Mouse (Mus musculus): ENCODE measurements at regions not wholly inside any gene's neighbourhood (a gene's known extent, or its start where the extent isn't known, plus 50 kb on each side); places are given as distances from the start of the nearest gene placed in this dataset.

DNA sequence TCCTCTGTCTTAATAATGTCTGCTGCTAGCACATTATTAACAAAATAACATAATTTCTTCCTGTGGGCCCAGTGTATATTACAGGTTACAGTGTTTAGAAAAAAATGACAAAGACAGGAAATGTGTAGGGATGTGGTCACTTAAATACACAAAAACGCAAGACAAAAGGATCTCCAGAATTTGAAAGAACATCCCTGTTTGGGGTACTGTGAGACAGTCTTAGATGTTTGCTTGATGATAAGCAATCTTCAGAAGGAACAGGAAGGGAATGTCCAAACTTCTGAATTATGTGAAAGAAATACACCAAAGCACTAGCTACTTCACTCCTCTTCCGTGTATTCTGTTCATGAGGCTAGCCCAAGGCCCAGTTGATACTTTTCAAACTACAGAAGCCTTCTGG, 251.8 kb downstream of the Ptprc start:
- Histone ChIP-seq H3K4me3 (replicated peaks) (no peak overlapping the region), H3K4me1 (peaks cover 43% of the 10 kb centered on the region), H3K27me3 (no peaks in the 10 kb centered on the region), H3K36me3 (replicated peaks) (peaks cover 4% of the 10 kb centered on the region), H3K9me3 (no peaks in the 10 kb centered on the region), H3K27ac (no peak overlapping the region), H3K4me2 (no peak overlapping the region), H3K9ac (no peak overlapping the region)
- no peak for ATAC-seq (ENCODE audit: low FRiP score)
- WGBS = 82% methylated on average over 2 of the region's 2 CpGs

DNA sequence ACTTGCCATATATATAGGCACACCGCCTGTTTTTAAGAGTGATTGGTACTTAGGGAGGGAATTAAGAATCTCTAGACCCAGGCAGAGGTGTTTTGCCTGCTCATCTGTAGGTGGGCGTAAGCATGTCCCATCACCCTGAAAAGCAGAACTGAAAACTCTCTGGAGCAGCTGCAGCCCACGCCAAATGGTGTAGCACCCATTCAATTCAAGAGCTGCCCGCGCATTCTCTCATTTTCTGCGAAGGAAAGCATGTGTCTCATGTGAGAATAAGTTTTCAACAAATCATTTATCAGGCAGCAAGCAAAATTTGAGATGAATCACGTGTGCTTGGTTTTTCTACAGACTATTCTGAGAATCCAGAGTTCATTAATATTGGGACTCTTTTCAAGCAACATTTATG, 252.7 kb downstream of the Ptprc start:
- WGBS = 83% methylated on average over 7 of the region's 7 CpGs
- H3K36me3 ChIP-seq (replicated peaks) = peaks cover 4% of the 10 kb centered on the region
- no peak for ATAC-seq (ENCODE audit: low FRiP score)

DNA sequence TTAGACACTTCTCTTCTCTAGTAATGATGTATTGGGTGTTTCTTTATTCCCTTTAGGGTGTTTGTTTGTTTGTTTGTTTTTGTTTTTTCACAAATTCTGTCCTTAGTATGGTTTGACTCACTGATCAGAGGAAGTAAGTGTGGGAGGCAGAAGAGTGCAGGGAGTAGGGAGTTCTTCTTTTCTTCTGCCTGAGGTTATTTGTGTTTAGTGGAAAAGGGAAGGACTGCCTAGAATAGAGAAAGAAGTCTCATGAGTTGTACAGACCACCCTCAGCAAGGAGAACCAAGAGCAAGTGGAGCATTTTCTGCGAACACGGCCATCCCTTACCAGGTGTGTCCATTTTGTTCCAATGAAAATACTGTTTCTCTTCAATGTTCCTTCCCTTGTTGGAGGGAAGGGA, 253.9 kb downstream of the Ptprc start:
- H3K4me3 ChIP-seq (replicated peaks) = no peak overlapping the region
- peaks cover 23% of the 10 kb centered on the region for H3K4me1 ChIP-seq
- H3K36me3 ChIP-seq (replicated peaks) = peaks cover 4% of the 10 kb centered on the region
- H3K9me3 ChIP-seq = no peaks in the 10 kb centered on the region
- H3K4me2 ChIP-seq = no peak overlapping the region
- WGBS = 91% methylated on average over 2 of the region's 2 CpGs
- no peaks in the 10 kb centered on the region for H3K27me3 ChIP-seq
- H3K9ac ChIP-seq = no peak overlapping the region
- H3K27ac ChIP-seq = no peak overlapping the region
- ATAC-seq (ENCODE audit: low FRiP score) = no peak

More for the DNA sequence above, 252.7 kb downstream of the Ptprc start:
- Histone ChIP-seq H3K27ac (no peak overlapping the region), H3K4me3 (replicated peaks) (no peak overlapping the region), H3K27me3 (no peaks in the 10 kb centered on the region), H3K4me1 (peaks cover 34% of the 10 kb centered on the region), H3K4me2 (no peak overlapping the region), H3K9ac (no peak overlapping the region), H3K9me3 (no peaks in the 10 kb centered on the region)

DNA sequence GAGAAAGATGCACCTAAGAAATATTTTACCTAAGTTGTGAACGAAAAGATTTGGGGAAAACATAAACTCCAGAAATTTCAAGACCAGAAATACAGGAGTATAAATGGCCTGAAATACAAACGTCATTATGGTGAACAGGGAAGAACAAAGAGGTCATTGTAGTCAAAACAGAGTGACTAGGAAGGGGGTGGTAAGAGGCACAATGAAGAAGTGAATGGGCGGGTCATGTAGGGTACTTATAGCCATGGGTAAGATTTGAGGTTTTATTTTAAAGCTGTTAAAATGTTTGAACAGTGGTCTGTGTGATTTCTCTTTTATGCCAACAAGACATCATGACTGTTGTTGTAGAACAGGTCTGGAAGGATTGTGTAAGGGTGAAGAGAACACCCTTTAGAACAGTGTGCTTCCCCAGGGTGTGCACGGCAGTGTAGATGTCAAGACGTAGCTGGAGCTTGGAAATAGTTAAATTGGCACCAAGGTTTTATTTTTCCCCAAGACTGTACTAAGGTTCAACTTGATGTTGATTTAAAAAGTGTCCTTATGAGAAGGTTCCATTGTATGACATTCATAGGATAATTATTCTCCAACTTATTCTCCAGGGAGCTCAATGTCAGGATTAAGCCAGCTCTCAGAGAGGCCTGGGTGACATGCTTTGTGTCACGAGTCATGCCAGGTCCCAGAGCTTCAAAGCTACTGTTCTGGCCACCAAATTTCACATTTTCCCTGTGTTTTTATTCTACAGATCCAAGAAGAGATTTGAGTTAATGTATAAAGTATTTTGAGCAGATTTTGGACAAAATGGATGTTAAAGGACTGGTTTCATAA, 255.6 kb downstream of the Ptprc start:
- WGBS = 44% methylated on average over 6 of the region's 6 CpGs
- Histone ChIP-seq H3K27ac (no peak overlapping the region), H3K4me1 (peaks cover 15% of the 10 kb centered on the region; the same call in 1 of the 2 replicates), H3K9ac (no peak overlapping the region), H3K36me3 (replicated peaks) (peaks cover 4% of the 10 kb centered on the region), H3K4me2 (no peak overlapping the region), H3K27me3 (no peaks in the 10 kb centered on the region), H3K4me3 (replicated peaks) (no peak overlapping the region), H3K9me3 (no peaks in the 10 kb centered on the region)
- ATAC-seq (ENCODE audit: low FRiP score) = no peak

DNA sequence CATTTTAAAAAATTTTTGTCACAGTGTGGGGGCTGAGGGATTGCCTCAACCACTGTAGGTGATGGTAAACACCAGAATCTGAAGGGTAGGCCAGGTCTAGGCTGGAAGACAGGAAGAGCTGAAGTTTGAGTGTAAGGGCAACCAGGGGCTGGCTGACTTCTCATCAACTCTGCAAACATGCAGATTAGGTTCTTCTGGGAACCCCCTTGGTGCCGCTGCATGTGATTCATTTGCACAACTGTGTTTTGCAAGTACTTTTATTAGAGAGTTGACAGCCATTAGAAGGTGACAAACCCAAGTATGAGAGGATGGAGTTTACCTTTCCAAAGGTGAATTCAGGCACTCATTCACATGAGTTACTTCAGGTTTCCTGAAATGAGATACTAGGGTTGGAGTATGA, 258.1 kb downstream of the Ptprc start:
- Histone ChIP-seq H3K4me3 (replicated peaks) (no peak overlapping the region), H3K27me3 (no peaks in the 10 kb centered on the region), H3K27ac (no peak overlapping the region), H3K36me3 (replicated peaks) (peaks cover 4% of the 10 kb centered on the region; the same call in 1 of the 2 replicates), H3K4me2 (no peak overlapping the region), H3K4me1 (peaks cover 15% of the 10 kb centered on the region), H3K9ac (no peak overlapping the region), H3K9me3 (no peaks in the 10 kb centered on the region)
- 91% methylated on average over 1 of the region's 1 CpGs for WGBS
- no peak for ATAC-seq (ENCODE audit: low FRiP score)

DNA sequence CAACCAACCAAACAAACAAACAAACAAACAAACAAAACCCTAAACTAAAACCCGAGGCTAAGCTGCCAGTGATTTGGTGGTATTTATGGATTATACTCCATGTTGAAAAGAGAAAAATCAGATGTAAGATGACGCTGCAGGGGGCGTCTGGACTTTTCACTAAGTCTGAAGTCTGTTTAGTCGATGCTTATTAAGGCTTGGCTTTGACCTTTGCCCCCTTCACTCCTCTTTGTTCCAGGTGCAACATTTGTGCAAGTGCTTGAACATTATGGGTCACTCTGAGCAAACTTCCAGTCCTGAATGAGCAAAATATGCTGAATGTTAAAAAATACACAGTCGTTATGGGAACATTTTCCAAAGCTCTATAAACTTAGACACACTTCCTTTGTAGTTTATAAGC, 268.6 kb downstream of the Ptprc start:
- 26% methylated on average over 5 of the region's 5 CpGs for WGBS
- peaks cover 33% of the 10 kb centered on the region for H3K4me1 ChIP-seq
- no peak for ATAC-seq (ENCODE audit: low FRiP score)

DNA sequence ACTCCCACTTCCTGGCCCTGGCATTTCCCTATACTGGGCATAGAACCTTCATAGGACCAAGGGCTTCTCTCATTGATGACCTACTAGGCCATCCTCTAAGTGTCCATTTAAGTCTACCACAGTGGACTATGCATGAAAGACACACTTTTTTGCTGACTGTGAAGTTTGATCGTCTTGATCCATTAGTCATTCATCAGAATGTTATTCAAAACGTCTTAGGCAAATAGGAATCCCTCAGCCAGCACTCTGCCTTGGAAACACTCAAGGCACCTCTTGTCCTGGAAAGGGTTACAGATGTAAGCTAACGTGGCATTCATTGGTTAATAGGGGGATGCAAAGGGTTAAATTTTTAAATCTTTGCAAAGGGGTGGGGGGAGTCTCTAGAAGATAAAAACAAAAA, 269.0 kb downstream of the Ptprc start:
- H3K4me3 ChIP-seq (replicated peaks) = no peak overlapping the region
- no peaks in the 10 kb centered on the region for H3K9me3 ChIP-seq
- H3K4me2 ChIP-seq = no peak overlapping the region; the same call in 1 of the 2 replicates
- H3K27me3 ChIP-seq = no peaks in the 10 kb centered on the region
- H3K36me3 ChIP-seq (replicated peaks) = peaks cover 8% of the 10 kb centered on the region
- WGBS = 27% methylated on average over 3 of the region's 3 CpGs
- no peak overlapping the region for H3K9ac ChIP-seq
- peaks cover 34% of the 10 kb centered on the region for H3K4me1 ChIP-seq
- no peak for ATAC-seq (ENCODE audit: low FRiP score)
- no peak overlapping the region for H3K27ac ChIP-seq

More for the DNA sequence above, 268.6 kb downstream of the Ptprc start:
- Histone ChIP-seq H3K27me3 (no peaks in the 10 kb centered on the region), H3K9ac (no peak overlapping the region), H3K27ac (no peak overlapping the region), H3K36me3 (replicated peaks) (peaks cover 12% of the 10 kb centered on the region), H3K4me2 (no peak overlapping the region), H3K4me3 (replicated peaks) (no peak overlapping the region), H3K9me3 (no peaks in the 10 kb centered on the region)

DNA sequence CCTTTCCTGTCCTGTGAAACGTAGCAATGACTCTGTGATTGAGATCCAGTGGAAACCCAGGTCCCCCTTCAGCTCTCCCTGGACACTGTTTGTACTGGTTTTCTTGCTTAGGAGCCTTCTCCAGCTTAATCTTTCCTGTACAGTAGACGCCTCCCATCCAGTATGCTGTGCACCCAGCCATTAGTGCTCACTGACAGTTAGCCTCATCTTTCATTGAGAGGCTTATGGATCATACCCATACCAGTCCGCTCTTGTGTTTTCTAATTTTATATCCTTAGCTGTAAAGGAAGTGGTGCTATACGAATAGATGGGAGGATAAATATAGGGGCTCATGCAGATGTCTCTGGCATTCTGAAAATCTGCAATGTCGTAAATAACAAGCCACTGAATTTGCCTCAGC, 269.9 kb downstream of the Ptprc start:
- no peak overlapping the region for H3K9ac ChIP-seq
- peak overlapping the region; percentile 60; the same call in 1 of the 2 replicates for H3K27ac ChIP-seq
- no peaks in the 10 kb centered on the region for H3K9me3 ChIP-seq
- H3K27me3 ChIP-seq = no peaks in the 10 kb centered on the region
- ATAC-seq (ENCODE audit: low FRiP score) = no peak
- H3K4me1 ChIP-seq = peaks cover 34% of the 10 kb centered on the region
- WGBS = 72% methylated on average over 5 of the region's 5 CpGs
- peak overlapping the region; percentile 22 for H3K4me2 ChIP-seq
- H3K4me3 ChIP-seq (replicated peaks) = no peak overlapping the region
- H3K36me3 ChIP-seq (replicated peaks) = 0 out of 2 replicates have a peak, but pooled peaks cover 4% of the 10 kb centered on the region

DNA sequence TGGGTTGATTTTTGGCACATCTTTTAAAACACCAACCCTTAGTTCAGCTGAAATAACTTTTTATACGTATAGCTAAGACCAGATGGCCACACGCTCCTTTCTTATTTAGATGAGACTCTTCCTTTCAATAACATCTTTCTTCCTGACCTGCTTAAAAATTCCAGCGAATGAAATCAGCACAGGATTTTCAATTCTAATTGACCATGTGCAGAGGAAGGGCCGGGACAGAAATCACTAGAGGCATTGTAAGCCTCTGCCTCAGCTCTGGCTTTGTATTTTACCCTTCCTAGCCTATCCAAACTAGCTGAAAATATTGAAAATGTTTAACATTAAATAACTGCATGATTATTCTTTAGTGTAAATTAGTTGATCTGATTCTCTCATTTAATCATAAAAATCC, 272.2 kb downstream of the Ptprc start:
- no peaks in the 10 kb centered on the region for H3K9me3 ChIP-seq
- H3K4me3 ChIP-seq (replicated peaks) = peak overlapping the region; percentile 20
- H3K36me3 ChIP-seq (replicated peaks) = 0 out of 2 replicates have a peak, but pooled peaks cover 2% of the 10 kb centered on the region
- peaks cover 34% of the 10 kb centered on the region for H3K4me1 ChIP-seq
- 15% methylated on average over 4 of the region's 4 CpGs for WGBS
- no peaks in the 10 kb centered on the region for H3K27me3 ChIP-seq
- H3K9ac ChIP-seq = no peak overlapping the region
- no peak overlapping the region for H3K27ac ChIP-seq
- ATAC-seq (ENCODE audit: low FRiP score) = no peak
- peak overlapping the region; percentile 56 for H3K4me2 ChIP-seq

DNA sequence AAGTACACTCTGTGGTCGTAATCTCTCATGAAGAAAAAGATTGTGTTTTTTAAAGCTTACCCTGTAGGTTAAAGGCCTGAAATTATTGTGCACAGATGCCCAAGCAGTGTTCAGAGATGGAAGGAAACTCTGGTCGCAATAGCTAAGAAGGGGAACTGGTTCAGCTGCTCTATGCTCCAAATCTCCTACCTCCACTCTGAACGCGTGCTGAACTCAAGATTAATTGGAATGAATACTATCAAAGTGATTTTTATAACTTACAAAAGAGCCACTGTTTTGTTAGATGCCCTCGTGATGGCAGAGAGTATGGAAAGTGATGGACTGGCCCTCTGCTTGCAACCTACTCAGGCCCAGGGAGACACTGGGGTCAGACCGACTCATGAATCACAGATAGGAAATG, 272.6 kb downstream of the Ptprc start:
- WGBS = 31% methylated on average over 6 of the region's 6 CpGs
- Histone ChIP-seq H3K9ac (peak overlapping the region; percentile 5), H3K9me3 (no peaks in the 10 kb centered on the region), H3K27me3 (no peaks in the 10 kb centered on the region), H3K4me3 (replicated peaks) (peak overlapping the region; percentile 76), H3K27ac (peak overlapping the region; percentile 68), H3K4me1 (peaks cover 38% of the 10 kb centered on the region), H3K4me2 (peak overlapping the region; percentile 56), H3K36me3 (replicated peaks) (no peaks in the 10 kb centered on the region)
- ATAC-seq (ENCODE audit: low FRiP score) = no peak

DNA sequence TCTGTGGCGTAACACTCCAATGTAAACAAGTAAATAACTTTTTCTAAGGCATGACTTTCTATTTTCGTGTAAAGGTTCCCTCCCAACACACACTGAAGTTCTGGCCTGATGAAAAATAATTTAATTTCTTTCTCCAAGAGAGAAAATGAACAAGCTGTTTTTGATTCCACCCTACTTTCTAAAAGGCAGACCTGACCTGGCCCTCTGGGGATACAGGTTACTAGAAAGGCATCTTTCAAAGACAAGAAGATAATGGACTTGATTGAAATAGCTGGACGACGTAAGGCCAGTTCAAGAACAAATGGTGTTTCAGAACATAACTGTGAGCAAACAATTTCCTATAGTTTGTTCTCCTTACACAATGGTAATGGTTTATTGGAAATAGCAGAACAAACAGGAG, 273.5 kb downstream of the Ptprc start:
- H3K9me3 ChIP-seq = no peaks in the 10 kb centered on the region
- no peaks in the 10 kb centered on the region for H3K27me3 ChIP-seq
- peaks cover 42% of the 10 kb centered on the region for H3K4me1 ChIP-seq
- 35% methylated on average over 4 of the region's 4 CpGs for WGBS
- peak overlapping the region; percentile 56 for H3K4me2 ChIP-seq
- peak overlapping the region; percentile 5 for H3K9ac ChIP-seq
- H3K27ac ChIP-seq = peak overlapping the region; percentile 68; the same call in 1 of the 2 replicates
- ATAC-seq (ENCODE audit: low FRiP score) = no peak
- H3K36me3 ChIP-seq (replicated peaks) = no peaks in the 10 kb centered on the region
- peak overlapping the region; percentile 76 for H3K4me3 ChIP-seq (replicated peaks)

DNA sequence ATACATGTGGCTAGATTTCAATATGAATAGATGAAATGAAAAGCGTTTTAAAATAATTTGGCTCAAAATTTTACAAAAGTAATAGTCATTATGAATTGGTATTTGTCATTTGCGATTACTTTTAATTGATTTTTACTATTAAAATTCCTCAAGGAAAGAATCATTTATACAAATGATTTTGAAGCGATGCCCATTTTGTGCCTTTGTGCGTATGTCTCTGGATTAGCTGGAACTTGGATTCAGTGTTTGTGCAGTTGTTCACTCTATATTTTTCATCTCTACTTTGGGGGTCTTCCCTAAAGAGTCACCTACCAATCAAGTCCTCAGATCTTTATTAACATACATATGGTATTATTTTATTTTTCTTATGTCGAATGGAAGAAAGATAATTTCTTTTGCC, 274.3 kb downstream of the Ptprc start:
- WGBS = 23% methylated on average over 5 of the region's 5 CpGs
- Histone ChIP-seq H3K27me3 (no peaks in the 10 kb centered on the region), H3K4me3 (replicated peaks) (peak overlapping the region; percentile 76), H3K4me2 (peak overlapping the region; percentile 56), H3K36me3 (replicated peaks) (no peaks in the 10 kb centered on the region), H3K9me3 (no peaks in the 10 kb centered on the region), H3K27ac (peak overlapping the region; percentile 97), H3K9ac (peak overlapping the region; percentile 87), H3K4me1 (peaks cover 34% of the 10 kb centered on the region)
- ATAC-seq (ENCODE audit: low FRiP score) = no peak

DNA sequence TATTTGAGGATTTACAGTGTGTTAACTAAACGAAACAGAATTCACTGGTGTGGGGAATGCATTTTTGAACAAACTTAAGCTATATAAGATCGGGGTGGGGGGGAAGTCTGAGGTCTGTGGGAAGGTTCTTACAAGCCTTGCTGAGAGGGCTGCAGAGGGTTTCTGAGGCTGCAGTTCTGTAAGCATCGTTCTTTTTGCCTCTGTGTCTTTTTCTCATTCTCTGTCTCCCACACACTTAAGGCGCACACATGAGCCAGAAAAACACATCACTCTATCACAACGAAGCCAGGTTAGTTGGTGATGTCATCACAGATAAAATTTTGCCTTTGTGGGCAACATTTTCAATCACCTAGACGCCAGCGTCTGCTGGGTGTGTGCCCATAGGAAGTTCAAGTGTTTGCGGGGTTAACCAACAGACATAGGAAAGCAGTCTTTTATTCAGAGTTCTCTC, 274.9 kb downstream of the Ptprc start:
- Histone ChIP-seq H3K4me1 (peaks cover 30% of the 10 kb centered on the region), H3K4me3 (replicated peaks) (peak overlapping the region; percentile 76), H3K9me3 (no peaks in the 10 kb centered on the region), H3K9ac (peak overlapping the region; percentile 87), H3K4me2 (peak overlapping the region; percentile 56), H3K27me3 (no peaks in the 10 kb centered on the region), H3K36me3 (replicated peaks) (no peaks in the 10 kb centered on the region), H3K27ac (peak overlapping the region; percentile 97)
- peak; percentile 23; the same call in 1 of the 2 replicates for ATAC-seq (ENCODE audit: low FRiP score)
- WGBS = 6% methylated on average over 8 of the region's 8 CpGs
